Mouse (Mus musculus) lung, adult 2 months (tissue): Measurements from ENCODE around the gene Mcm2.

Source experiments
- CTCF ChIP-seq: fragments of 200-500 bp; IDR thresholded peaks from 2 replicates; pipeline ENCODE4 v1.5.1; 2011; ENCODE audit warnings: mild to moderate bottlenecking, low read length, control low read depth; ENCODE audit not compliant: insufficient read depth
- POLR2A ChIP-seq: fragments of 200-500 bp; IDR thresholded peaks from 2 replicates; pipeline ENCODE4 v1.6.1; 2011; ENCODE audit warnings: low read depth, mild to moderate bottlenecking, control low read depth, low read length, borderline replicate concordance; ENCODE audit errors: extremely low read depth

DNA sequence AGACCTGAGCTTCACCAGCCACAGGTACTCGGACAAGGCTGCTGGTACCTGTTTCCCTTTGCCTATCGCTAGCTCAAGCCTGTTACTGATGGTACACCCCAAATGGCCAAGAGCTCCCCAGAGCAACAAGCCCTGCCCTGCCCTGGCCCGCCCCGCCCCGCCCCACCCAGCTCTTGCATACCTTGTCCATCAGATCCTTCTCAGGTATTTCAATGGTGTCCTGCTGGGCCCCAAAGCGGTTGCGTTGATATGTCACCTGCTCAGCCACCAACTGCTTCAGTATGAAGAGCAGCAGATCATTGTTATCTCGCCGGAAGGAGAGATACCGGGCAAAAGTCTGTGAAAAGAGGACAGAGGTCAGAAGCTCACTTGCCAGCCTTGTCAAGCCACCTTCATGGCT is 14.4 kb downstream of the Mcm2 start:
- TF ChIP-seq POLR2A = no peak
- no peak for TF ChIP-seq CTCF
